Mouse (Mus musculus) spleen, adult 2 months (tissue): ENCODE data around the gene Ntan1.

Experiments
- CTCF ChIP-seq: fragments of 200-500 bp; IDR thresholded peaks from 2 replicates; pipeline ENCODE4 v1.5.1; 2011; ENCODE audit warnings: mild to moderate bottlenecking, inconsistent platforms; ENCODE audit not compliant: insufficient read depth, insufficient read length, insufficient replicate concordance; ENCODE audit errors: extremely low read depth
- POLR2A ChIP-seq: fragments of 200-500 bp; IDR thresholded peaks from 2 replicates; pipeline ENCODE4 v1.6.1; 2011; ENCODE audit warnings: low read depth, low read length, inconsistent platforms

- TF ChIP-seq CTCF (no peak), POLR2A (no peak)
Observed at GRCm38 (mm10) chr16:13846675-13847074, 28.0 kb downstream of the Ntan1 start.
